Mouse (Mus musculus): ENCODE measurements around the gene Pds5b.

- TF ChIP-seq CTCF (conservative IDR thresholded peaks at IDR 0.05; ENCODE audit: low read length) (no peak), POU5F1 (IDR thresholded peaks at IDR 0.05; ENCODE audit: borderline replicate concordance, low read length) (no peak), NANOG (IDR thresholded peaks at IDR 0.05; ENCODE audit: borderline replicate concordance, low read length) (no peak)
Observed at GRCm38 (mm10) chr5:150664794-150665131, 8.8 kb upstream of the Pds5b start.
